Mouse (Mus musculus): ENCODE data around the gene Cdc40.

GRCm38 (mm10) chr10:40915240-40915639, 32.1 kb upstream of the Cdc40 start:
- TF ChIP-seq POLR2A (IDR thresholded peaks at IDR 0.05; ENCODE audit: low read depth, low read length) (no peak), CTCF (conservative IDR thresholded peaks at IDR 0.05; ENCODE audit: insufficient read depth, insufficient read length, low read depth, low read length) (no peak)

All from kidney, adult 2 months (tissue).